Mouse (Mus musculus) embryo, embryonic 10 days (tissue): Measurements from ENCODE around the gene Gpr35.

Experiments used
- DNase-seq: peaks from one replicate; pipeline ENCODE4 v3.0.0-alpha.2; 2015; ENCODE audit warnings: low spot score

The Gpr35 gene

GRCm38 (mm10) chr1:92950607-92951006 is at the start of gene Gpr35:
Gene Gpr35, plus strand, starts transcription at chr1:92950865.
- DNase-seq, result no peak

GRCm38 (mm10) chr1:92902786-92903185 is 47.9 kb upstream of the Gpr35 start, which contains the start of gene Ankmy1:
Gene Ankmy1, minus strand, starts transcription at chr1:92902906.
- peak; percentile 93 for DNase-seq

- no peak for DNase-seq
Observed at GRCm38 (mm10) chr1:92903627-92904026, 47.0 kb upstream of the Gpr35 start.

GRCm38 (mm10) chr1:92905703-92906310 is 44.9 kb upstream of the Gpr35 start:
- DNase-seq, result no peak

GRCm38 (mm10) chr1:92906779-92907631 is 43.7 kb upstream of the Gpr35 start, which contains the start of gene Dusp28:
Gene Dusp28, plus strand, starts transcription at chr1:92906981.
- DNase-seq, result peak; percentile 96

- no peak for DNase-seq
Observed at GRCm38 (mm10) chr1:92907632-92908360, 42.9 kb upstream of the Gpr35 start.

- no peak for DNase-seq
Observed at GRCm38 (mm10) chr1:92908664-92909063, 42.0 kb upstream of the Gpr35 start.

- DNase-seq, result peak; percentile 30
Observed at GRCm38 (mm10) chr1:92909068-92909467, 41.6 kb upstream of the Gpr35 start.

- DNase-seq, result peak; percentile 79
Observed at GRCm38 (mm10) chr1:92910239-92910885, 40.3 kb upstream of the Gpr35 start, which contains the start of gene Rnpepl1. Gene Rnpepl1, plus strand, starts transcription at chr1:92910783.

- peak; percentile 60 for DNase-seq
Observed at GRCm38 (mm10) chr1:92910925-92911720, 39.5 kb upstream of the Gpr35 start.

GRCm38 (mm10) chr1:92911721-92912138 is 38.9 kb upstream of the Gpr35 start:
- no peak for DNase-seq

- peak; percentile 36 for DNase-seq
Observed at GRCm38 (mm10) chr1:92912286-92912685, 38.4 kb upstream of the Gpr35 start.

- DNase-seq, result no peak
Observed at GRCm38 (mm10) chr1:92914239-92914638, 36.4 kb upstream of the Gpr35 start.

GRCm38 (mm10) chr1:92914993-92915392 is 35.7 kb upstream of the Gpr35 start:
- no peak for DNase-seq

GRCm38 (mm10) chr1:92916725-92917124 is 33.9 kb upstream of the Gpr35 start:
- no peak for DNase-seq

- no peak for DNase-seq
Observed at GRCm38 (mm10) chr1:92919151-92919550, 31.5 kb upstream of the Gpr35 start.

GRCm38 (mm10) chr1:92919775-92920174 is 30.9 kb upstream of the Gpr35 start:
- DNase-seq, result no peak

GRCm38 (mm10) chr1:92920474-92921200 is 30.0 kb upstream of the Gpr35 start:
- no peak for DNase-seq

- no peak for DNase-seq
Observed at GRCm38 (mm10) chr1:92921496-92921895, 29.2 kb upstream of the Gpr35 start.

- DNase-seq, result no peak
Observed at GRCm38 (mm10) chr1:92930171-92930706, 20.4 kb upstream of the Gpr35 start.
